Mouse (Mus musculus): ENCODE results near the gene Dner. TPM values are rescaled to one million over a fixed set of nuclear protein-coding genes. Genes with fewer than 3 reads are reported as not detected.

The Dner gene
- total RNA-seq, 2 experiments from 2014 or later = 0.07 to 0.15 TPM

DNA sequence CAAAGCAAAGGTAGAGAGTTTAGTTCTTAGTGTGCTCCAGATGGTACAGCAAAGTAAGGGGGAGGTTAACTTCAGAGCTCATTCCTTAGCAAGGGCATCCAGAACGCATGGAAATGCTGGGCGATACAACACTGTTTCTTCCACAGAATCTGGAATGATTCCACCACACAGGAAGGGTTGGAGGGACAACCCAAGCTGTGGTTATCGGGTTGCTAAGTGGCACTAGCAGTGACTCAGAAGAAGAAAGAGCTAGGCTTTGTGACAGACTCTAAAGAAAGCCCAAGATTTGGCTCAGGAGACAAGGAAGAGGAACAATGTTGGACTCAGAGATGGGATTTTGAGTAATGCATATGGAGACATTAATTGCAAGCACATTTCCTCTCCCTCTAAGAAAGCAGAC lies 231.3 kb downstream of the Dner start:
- intact Hi-C loops (cut with DNase I) = no loop called here
- no peak for DNase-seq

DNA sequence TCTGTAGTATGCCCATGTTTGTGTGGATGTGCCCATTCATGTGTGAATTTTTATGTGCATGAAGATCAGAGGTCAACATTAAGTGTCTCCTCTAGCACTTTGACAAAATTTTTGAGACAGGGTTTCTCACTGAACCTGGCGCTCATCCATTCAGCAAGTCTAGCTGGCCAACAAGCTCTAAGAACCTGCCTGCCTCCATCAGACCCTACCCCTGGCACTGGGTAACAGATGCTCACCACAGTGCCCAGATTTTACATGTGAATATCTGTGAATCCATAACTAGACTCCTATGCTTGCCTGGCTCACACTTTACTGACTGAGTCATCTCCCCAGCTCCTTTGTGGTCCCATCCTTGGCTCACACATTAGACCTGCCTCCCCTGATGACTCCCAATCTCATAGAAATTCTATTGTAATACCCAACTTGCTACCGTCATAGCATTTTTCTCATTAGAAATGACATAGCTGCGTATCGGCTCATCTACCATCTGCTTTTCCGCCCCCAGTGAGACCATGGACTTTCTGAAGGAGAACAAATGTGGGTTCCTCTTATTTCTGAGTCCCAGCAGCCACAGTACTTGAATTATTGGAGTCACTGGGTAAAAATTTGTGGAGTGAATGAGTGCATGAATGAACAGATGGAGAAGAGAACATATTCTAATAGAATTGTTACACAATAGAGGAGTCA lies 231.9 kb downstream of the Dner start:
- intact Hi-C loops (cut with DNase I) = no loop called here
- no peak for DNase-seq

DNA sequence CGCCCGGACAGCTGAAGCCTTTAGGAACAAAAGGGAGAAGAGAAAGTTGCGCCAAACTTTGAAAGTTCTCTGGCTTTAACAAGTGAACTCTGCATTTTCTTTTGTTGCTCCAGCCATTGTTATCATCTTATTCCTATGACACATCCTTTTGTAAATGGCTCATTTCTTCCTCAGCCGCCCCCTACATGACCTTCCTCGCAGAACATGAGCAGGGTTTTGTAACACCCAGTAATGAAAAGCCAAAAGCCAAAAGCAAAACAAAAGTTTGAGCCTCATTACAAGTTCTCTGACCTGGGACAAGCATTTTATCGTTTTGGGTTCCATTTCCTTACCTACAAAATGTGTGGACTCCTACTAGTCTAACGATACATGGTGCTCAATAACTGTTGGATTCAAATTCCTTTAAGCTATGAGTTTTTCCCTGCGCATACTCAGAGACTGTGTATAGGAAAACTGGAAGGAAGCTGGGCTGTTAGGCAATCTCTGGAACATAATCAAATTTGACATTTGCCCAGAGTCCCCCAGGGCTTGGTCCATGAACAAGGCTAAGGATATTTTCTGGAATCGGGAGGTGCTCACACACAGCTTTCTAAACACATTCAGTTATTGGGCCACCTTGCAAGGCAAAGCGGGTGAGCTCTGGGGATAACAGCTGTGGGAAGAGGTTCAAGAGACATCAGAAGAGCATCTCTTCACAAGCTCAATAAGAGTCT lies 246.3 kb downstream of the Dner start:
- peak; percentile 18 to 20 for DNase-seq
- intact Hi-C loops (cut with DNase I) = no loop called here

DNA sequence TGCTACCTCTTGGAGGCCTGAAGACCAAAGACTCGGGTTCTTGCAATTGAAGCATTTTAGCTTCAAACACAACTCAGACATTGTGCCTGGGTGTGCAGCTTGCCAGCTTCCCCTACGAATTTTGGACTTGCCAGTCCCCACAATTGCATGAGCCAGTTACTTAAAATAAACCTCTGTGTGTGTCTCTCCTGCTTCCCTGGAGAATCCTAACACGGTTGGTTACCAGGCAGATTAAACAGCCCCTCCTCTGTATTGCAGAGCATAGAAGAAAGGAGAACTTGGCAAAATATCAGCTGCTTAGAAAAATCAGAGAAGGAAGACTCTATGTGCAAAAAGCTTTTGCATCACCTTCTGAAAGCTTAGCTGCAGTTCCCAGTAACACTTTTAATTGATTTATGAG lies 252.4 kb downstream of the Dner start:
- intact Hi-C loops (cut with DNase I) = no loop called here
- no peak for DNase-seq

DNA sequence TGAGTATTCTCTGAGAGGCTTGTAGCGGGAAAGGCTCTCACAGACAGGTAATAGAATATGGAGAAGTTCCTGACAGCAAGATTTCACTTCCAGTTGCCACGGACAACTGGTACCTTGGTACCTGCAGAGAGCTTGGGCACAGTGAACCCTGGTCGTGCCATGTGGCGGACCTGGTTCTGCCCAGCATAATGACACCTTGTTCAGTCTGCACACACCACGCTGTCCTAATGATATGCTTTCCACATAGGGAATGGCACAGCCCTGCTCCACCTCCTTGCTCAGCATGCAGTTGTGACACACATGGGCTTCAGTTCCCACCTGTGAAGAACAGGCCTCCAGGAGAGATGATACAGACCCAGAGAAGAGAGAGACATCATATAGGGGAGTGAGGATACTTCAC lies 253.0 kb downstream of the Dner start:
- intact Hi-C loops (cut with DNase I) = no loop called here
- no peak for DNase-seq

DNA sequence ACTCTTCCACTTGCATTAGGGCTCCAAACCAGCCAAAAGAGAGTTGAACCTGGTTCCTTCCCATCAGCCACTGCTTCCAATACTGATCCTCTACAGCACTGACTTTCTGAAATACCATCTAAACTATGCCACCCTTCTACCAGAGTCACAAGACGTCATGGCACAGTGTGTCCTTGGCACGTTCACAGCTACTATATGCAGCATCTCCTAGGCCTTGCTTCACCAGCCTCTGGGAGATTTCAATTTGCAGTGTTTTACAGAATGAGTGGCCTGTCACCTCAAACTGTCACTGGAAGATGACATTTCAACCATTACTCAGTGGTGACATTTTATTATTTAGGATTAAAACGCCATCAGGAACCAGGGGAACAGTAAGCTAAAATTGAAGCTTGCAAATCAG lies 254.6 kb downstream of the Dner start:
- intact Hi-C loops (cut with DNase I) = no loop called here
- no peak for DNase-seq

DNA sequence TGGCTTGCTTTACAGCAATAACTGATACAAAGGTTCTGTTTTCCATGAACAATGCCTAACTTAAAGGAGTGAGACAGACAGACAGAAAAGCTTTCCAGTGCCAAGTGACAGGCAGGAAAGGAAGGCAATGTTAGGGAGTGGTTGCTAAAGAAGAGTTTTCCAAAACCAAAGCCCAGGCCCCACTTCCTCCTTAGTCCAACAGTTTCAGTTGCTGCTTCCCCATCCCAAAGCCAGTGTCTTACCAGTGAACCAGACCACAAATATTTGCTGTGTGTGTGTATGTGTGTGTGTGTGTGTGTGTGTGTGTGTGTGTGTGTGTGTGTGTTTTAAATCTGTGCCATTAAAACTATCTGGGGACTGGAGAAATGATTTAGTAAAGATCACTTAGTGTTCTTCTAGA lies 258.5 kb downstream of the Dner start:
- no peak for DNase-seq
- intact Hi-C loops (cut with DNase I) = no loop called here

DNA sequence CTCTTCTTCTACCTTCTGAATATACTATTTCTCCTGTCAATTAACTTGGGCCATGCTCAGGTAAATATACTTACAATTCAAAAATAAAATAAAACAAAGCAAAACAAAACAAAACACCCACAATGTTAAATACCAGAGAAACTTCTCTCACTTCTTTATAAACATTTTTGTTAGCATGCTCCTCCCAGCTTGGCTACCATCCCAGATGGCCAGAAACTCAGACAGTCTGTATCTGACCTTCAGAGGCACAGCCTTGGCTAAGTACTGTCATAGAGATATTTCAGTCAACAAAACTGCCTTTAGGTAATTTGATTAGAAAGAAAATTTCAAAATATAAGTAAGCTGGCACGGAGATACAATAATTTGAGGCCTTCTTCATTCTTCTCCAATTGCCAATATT lies 259.7 kb downstream of the Dner start:
- DNase-seq = no peak
- intact Hi-C loops (cut with DNase I) = no loop called here

DNA sequence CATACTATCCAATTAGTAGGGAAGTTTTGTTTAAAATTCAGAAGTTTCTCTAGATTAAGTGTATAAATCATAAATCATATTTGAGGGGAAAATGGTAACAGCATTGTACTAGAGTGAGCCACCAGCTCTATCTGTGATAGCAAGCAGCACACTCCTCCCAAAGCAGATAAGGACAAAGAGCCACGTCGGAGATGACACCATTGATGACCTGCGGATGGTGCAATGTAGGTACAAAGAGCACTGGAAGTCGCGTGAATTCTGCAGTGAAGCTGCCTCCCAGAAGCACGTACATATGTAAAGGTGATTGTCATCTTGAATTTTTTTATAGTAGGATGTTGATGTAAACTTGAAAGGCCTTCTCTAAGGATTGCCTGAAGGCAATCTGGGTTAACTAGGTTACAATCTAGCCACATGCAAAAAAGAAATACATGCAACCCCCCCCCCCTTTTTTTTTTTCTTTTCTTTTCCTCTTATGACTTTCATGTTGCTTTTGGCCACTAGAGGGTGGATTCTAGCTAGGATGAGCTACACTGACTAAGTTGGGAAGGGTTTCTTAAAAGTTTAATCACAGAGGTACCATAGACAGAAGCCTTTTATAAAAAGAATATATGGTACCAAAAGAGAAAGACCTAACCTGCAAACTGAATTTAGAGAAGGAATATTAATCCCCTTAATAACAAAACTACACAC lies 262.6 kb downstream of the Dner start:
- DNase-seq = no peak
- intact Hi-C loops (cut with DNase I) = loop anchor here (5.0 kb wide), 1 partner anchor 149 kb away; no protein-coding TSS in a partner anchor

DNA sequence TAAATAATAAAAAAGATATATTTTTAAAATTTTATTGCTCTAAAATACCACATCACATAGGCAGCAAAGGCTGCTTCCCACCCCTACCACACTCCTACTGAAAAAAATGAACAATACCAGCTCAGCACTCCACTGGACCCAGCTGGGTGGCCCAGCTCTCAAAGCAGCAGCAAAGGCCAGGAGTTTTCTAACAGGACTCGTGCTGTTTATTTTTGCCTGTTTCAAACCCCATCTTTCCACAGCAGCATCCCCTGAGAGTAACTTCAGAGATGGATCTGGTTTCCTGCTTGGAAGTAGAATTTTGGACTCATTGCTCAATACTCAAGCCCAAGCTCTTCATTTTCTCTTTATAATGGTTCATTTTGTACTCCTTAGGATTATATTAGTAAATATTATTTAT lies 263.7 kb downstream of the Dner start:
- DNase-seq = no peak
- intact Hi-C loops (cut with DNase I) = loop anchor here (5.0 kb wide), 1 partner anchor 150 kb away; no protein-coding TSS in a partner anchor

DNA sequence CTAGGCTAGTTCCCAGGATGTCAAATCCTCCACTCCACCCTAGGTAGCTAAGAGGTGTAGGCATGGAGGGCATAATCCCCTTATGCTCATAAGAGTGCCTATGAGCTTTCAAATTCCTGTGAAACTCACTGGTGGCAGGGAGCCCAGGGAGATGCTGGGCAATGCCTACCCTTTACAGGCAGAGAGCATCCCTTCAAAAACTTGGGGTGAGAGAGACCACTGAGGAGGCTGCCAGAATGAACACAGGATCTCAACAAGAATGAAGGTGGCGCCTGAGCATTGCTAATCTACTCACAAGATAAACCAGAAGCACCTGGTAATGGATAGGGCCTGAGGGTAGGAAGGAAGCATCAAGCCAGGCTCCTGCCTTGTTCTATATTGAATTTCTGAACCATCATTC lies 267.7 kb downstream of the Dner start:
- DNase-seq = no peak
- intact Hi-C loops (cut with DNase I) = no loop called here

DNA sequence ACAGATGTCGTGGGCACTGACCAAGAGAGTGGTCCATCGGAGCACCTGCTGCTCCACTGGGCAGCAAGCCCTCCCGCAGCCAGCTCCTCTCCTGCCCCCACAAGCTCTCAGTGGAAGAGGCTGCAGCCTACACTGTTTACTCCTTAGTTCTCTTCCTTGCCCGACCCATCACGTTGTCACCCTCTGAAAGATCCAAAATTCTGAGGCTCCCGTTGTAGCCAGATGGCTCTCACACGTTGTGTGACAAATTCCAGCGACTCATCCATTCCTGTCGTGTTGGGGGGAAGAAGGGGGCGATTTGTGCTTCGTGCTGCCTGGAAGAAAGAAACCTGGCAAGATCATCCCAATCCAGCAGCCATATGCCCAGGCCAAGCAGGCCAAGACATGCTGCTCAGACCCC lies 268.3 kb downstream of the Dner start:
- intact Hi-C loops (cut with DNase I) = no loop called here
- no peak for DNase-seq

DNA sequence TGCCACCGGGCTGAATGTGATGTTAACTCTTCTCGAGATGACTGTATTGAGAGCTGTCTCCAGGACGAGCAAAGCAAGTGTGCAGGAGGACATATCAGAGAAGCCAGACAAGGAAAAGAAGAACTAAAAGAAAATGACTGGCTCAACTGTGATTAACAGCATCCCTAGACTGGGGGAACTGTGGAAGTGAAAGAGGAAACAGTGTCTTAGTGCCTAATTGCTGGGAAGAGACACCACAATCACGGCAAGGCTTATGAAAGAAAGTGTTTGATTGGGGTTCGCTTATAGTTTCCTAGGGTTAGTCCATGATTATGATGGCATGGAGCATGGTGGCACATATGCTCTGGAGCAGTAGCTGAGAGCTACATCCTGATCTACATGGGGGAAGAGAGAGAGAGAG lies 269.3 kb downstream of the Dner start:
- no peak for DNase-seq
- intact Hi-C loops (cut with DNase I) = no loop called here

DNA sequence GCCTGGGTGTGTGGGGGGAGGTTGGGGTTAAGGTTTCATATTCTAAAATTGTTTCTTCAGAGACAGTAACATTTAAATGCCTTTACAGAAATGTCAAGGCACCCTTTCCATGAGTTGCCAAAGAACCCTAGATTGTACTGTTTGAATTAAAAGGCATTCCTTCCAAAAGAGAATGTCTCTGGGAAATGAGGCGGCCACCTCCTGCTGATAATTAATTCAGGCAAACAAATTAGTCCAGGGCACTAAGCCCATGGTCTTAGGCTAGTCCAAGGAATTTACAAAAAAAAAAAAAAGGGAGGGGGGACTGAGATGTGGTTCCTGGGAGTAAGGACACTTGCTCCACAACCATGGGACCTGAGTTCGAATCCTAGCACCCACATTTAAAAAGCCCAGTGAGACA lies 273.1 kb downstream of the Dner start:
- no peak for DNase-seq
- intact Hi-C loops (cut with DNase I) = no loop called here

DNA sequence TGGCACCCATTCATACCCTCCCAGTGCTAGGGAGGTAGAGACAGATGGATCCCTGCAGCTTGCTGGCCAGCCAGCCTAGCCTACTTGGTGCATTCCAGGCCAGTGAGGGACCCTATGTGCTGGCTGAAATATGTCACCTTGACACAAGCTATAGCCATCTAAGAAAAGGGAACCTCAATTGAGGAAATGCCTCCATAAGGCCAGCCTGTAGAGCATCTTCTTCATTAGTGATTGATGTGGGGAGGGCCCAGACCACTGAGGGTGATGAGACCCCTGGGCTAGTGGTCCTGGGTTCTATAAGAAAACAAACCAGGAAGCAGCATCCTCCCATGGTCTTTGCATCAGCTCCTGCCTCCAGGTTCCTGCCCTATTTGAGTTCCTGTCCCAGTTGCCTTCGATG lies 274.2 kb downstream of the Dner start:
- intact Hi-C loops (cut with DNase I) = no loop called here

DNA sequence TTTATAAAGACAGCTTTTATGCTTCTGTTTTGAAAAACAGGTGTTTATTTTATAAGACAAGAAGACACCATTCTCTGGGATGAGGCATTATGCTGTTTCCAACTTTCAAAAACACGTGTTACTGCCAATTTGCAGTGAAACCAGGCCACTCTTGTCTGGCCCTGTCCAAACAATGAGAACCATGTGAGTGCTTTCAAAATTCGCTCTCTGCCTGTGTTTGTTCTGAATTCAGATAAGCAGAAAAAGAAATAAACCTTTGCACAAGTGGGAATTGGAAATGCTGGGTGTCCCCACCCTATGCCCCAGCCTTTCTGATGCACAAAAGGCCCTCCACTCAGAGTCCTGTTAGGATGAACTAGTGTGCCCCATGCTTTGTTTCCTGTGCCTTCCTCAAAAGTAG lies 276.6 kb downstream of the Dner start:
- intact Hi-C loops (cut with DNase I) = no loop called here
- no peak for DNase-seq

More for the DNA sequence above, 274.2 kb downstream of the Dner start:
- no peak for DNase-seq

DNA sequence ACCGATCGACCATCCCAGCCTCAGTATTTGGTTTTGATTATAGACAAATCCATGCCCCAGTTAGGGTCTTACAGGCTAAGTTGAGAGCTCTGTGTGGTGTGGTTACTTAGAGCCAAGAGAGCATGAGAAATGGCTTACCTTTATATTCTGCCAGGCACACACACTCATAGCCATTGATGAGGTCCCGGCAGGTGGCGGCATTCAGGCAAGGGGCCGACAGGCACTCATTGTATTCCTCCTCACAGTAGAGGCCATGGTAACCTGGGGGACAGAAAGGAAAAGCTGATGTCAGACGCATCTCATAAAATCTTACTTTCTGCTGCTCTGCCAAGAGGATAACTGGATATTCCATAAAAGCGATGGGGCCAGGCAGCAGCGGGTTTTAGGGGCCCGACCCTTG lies 277.5 kb downstream of the Dner start:
- DNase-seq = no peak
- intact Hi-C loops (cut with DNase I) = no loop called here

DNA sequence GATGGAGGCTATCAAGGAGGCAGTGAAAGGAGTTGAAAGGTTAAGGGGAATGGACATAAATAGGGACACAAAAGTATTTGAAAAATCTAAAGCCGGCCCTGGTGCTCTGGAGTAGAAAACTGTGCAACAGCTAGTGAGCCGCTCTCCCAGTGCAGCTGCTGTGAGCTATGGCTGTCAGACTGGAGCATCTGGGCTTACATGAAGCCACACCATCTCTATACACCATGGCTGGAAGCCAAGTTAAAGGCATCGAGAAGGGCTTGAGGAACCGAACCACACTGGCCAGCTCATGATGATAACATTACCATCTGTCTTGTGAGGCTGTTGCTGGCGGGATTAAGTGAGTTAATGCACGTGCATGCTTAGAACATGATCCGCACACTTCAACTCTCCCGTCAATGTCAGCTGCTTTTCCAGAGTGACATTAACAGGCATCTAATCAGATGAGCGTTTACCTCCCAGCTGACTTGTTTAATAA lies 278.2 kb downstream of the Dner start:
- intact Hi-C loops (cut with DNase I) = no loop called here
- no peak for DNase-seq

DNA sequence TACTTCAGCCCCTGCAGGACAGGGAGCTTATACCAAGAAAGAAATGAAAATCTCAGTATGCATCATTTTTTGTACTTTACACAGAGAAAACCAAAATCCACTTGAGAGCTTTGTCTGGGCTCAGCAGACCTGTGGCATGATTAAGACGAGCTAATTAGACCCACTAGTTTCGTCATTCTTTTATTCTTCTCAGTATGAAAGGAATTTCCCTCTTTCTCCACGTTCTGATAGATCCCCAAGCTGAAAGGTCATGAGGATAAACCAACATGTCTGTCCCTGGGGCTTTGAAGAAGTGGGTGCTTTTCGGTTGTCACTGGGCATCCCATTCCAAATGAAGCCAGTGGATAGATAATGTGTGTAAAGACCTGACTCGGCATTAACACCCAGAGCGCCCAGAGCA lies 278.7 kb downstream of the Dner start:
- no peak for DNase-seq
- intact Hi-C loops (cut with DNase I) = no loop called here

DNA sequence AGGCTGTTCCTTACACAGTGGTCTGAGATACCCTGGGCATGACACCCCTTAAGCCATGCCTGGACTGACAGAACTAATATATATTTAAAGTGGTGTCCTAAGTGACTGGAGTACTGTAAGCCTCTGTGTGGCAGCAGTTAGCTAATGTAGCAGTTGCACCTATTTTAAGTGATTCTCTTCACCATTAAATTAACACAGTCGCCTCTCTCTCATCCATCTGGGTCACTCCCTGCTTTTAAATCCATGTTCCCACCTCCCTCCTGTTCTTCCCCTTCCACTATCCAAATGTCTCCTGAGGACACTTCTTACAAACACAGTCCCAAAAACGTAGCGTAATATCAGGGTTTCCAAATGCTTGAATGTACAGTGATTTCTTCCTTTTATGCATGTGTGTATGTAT lies 281.6 kb downstream of the Dner start:
- DNase-seq = no peak
- intact Hi-C loops (cut with DNase I) = no loop called here

DNA sequence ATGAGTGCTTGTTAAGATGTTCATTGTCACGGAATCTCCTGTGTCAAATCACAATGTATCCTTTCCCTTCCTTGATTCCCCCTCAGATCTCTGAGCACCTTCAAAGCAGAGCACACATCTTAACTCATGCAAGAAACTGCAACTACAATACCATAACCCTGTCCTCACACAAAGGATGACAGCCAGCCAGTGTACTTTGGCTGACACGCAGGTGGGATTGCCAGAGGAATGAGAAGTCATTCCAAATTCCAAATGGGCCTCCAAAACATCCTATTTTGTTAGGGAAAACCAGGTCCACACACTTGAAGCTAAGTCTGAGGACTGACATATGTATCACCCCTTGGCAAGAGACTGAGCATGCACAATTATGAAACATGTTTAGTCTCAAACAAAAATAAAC lies 286.5 kb downstream of the Dner start:
- DNase-seq = peak; percentile 16 to 45
- intact Hi-C loops (cut with DNase I) = no loop called here

DNA sequence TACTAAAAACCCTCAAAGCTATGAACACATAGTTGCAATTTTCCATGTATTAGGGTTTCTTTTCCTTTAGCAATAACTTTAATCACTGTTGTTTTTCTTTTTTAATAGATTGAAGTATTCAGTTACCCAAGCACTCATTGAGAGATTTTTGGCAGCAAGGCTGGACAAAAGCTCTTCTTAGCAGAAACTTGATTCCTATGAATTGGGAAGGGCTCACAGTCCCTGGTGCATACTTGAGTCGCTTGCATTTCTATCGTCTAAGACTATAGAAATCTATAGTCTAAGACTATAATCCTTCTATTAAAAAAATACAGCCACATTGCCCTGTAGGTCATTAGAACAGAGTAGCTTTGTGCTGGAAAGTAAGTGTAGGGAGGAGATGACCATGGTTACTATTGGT lies 287.1 kb downstream of the Dner start:
- intact Hi-C loops (cut with DNase I) = no loop called here
- no peak for DNase-seq

Data from heart, postnatal 14 days (tissue).